Mouse (Mus musculus): ENCODE measurements around the gene Oprd1. TPM values are rescaled to one million over a fixed set of nuclear protein-coding genes. Genes with fewer than 3 reads are reported as not detected.

Oprd1 gene
- polyA plus RNA-seq, 1 experiment from 2014 or later: 0.02 TPM

DNA sequence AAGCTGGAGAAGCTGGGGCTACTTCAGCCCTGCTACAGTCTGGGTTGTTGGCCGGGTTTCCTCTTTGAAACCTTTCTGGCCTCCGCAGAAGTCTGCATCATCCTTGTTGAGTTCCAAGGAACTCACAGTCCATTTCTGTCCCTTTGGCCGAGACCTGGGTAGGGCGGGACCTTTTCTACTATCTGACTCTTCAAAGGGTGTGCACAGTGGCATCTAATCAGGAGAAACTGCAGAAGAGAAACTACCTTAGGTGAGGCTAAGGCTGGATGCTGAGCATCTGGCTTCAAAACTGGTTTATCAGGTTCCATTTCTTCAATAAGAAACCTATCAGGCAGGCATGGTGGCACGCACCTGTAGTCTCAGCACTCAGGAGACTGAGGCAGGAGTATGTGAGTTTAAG is 79.7 kb downstream of the Oprd1 start:
- Histone ChIP-seq H3K9me3 (replicated peaks; ENCODE audit: control insufficient read depth, low read length) (no peaks in the 10 kb centered on the region), H3K9ac (ENCODE audit: low read depth, low read length) (peak overlapping the region; percentile 1; the same call in 1 of the 2 replicates), H3K27me3 (ENCODE audit: control insufficient read depth, insufficient read depth, low read depth, low read length) (no peaks in the 10 kb centered on the region), H3K4me2 (ENCODE audit: low read depth, low read length) (peak overlapping the region; percentile 53), H3K27ac (ENCODE audit: low read length) (peak overlapping the region; percentile 68), H3K4me1 (ENCODE audit: control insufficient read depth, low read depth, low read length) (peaks cover 96% of the 10 kb centered on the region), H3K4me3 (ENCODE audit: low read depth, low read length) (peak overlapping the region; percentile 2; the same call in 1 of the 2 replicates), H3K36me3 (ENCODE audit: control insufficient read depth, insufficient read depth) (peaks cover 18% of the 10 kb centered on the region)
- ATAC-seq (ENCODE audit: low read depth): no peak
- WGBS (ENCODE audit: insufficient replicate concordance): 70% methylated on average over 5 of the region's 5 CpGs

DNA sequence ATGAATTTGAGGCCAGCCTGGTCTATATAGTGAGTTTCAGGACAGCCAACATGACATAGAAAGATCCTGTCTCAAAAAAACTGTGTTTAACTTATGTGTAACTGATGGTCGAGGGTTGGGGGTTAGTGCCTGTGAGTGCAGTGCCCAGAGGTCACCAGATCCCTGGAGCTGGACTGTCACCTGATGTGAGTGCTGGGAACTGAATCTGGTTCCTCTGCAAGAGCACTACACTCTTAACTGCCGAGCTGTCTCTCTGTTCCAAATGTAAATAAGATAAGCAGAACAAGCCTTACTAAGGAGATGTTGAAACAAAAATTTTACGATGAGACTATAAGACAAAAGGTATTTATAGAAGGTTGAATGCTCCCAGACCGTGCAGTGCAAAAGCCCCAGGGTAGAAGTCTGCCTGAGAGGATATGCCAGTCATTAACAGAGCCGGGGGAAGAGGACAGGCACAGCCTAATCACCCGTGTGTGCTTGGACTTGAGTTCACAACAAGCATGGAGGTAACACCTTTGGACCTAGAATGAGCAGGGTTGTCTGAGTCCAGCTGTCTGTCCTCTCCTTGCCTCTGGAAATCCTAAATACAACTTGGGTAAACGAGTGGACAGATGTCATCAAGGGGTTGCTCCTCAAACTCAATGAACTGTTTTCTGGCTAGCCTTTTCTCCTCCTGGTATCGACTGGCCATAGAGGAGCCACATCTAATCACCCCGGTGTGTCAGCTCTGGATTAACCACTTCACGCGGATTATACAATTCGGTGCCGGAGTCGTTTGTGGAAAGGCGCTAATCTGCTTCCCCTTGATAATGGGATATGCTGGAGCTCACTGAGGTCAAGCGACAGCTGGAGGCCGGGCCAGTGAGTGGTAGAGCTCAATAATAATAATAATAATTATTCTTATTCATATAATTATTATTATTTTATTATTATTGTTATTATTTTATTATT is 81.1 kb downstream of the Oprd1 start:
- WGBS (ENCODE audit: insufficient replicate concordance): 44% methylated on average over 17 of the region's 17 CpGs
- Histone ChIP-seq H3K36me3 (ENCODE audit: control insufficient read depth, insufficient read depth) (peaks cover 17% of the 10 kb centered on the region), H3K4me3 (ENCODE audit: low read depth, low read length) (peak overlapping the region; percentile 12; the same call in 1 of the 2 replicates), H3K9me3 (replicated peaks; ENCODE audit: control insufficient read depth, low read length) (no peaks in the 10 kb centered on the region), H3K27ac (ENCODE audit: low read length) (peak overlapping the region; percentile 75), H3K4me2 (ENCODE audit: low read depth, low read length) (peak overlapping the region; percentile 60), H3K9ac (ENCODE audit: low read depth, low read length) (peak overlapping the region; percentile 29), H3K4me1 (ENCODE audit: control insufficient read depth, low read depth, low read length) (peaks cover 98% of the 10 kb centered on the region), H3K27me3 (ENCODE audit: control insufficient read depth, insufficient read depth, low read depth, low read length) (no peaks in the 10 kb centered on the region)
- no peak for ATAC-seq (ENCODE audit: low read depth)

DNA sequence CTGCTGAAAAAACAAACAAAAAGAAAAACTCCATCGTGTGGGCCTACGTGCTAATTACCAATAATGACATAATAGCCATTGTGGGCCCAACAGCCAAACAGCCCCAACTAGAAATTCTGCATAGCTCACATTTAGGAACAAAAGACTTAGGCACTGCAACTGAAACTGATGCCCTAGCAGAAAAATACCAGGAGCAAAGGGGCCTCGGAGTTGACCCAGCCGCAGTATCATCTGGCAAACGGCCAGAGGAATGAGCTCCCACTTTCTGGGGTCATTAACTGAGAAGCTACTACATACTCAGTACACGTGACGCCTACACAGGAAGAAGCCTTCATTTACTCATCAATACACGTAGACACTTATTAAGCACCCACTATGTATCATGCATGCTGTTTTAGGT is 82.0 kb downstream of the Oprd1 start:
- no peak for ATAC-seq (ENCODE audit: low read depth)
- Histone ChIP-seq H3K4me1 (ENCODE audit: control insufficient read depth, low read depth, low read length) (peaks cover 98% of the 10 kb centered on the region), H3K4me2 (ENCODE audit: low read depth, low read length) (peak overlapping the region; percentile 60), H3K9me3 (replicated peaks; ENCODE audit: control insufficient read depth, low read length) (no peaks in the 10 kb centered on the region), H3K27ac (ENCODE audit: low read length) (peak overlapping the region; percentile 99), H3K36me3 (ENCODE audit: control insufficient read depth, insufficient read depth) (peaks cover 17% of the 10 kb centered on the region), H3K9ac (ENCODE audit: low read depth, low read length) (0 out of 2 replicates have a peak overlapping the region, but pooled peaks have one; percentile 17), H3K27me3 (ENCODE audit: control insufficient read depth, insufficient read depth, low read depth, low read length) (no peaks in the 10 kb centered on the region), H3K4me3 (ENCODE audit: low read depth, low read length) (peak overlapping the region; percentile 7; the same call in 1 of the 2 replicates)
- WGBS (ENCODE audit: insufficient replicate concordance): 80% methylated on average over 8 of the region's 8 CpGs

Other genes with a start within 250 kb of the Oprd1 start
- not detected in 2 replicates for gene Tmem200b, start 222.7 kb downstream of the Oprd1 start, polyA plus RNA-seq (2015; fragmentation: Nextera tagmentation; extraction: Ambion mirVana)
- 0.33 and 0.46 TPM in 2 replicates for gene Gm10300, start 69.8 kb downstream of the Oprd1 start, polyA plus RNA-seq (2015; fragmentation: Nextera tagmentation; extraction: Ambion mirVana)
- 196 and 232 TPM in 2 replicates for gene Epb41, start 69.2 kb downstream of the Oprd1 start, polyA plus RNA-seq (2015; fragmentation: Nextera tagmentation; extraction: Ambion mirVana)
- 24.9 and 28.5 TPM in 2 replicates for gene Ythdf2, start 67.8 kb upstream of the Oprd1 start, polyA plus RNA-seq (2015; fragmentation: Nextera tagmentation; extraction: Ambion mirVana)
- 12.2 and 12.7 TPM in 2 replicates for gene Gmeb1, start 117.1 kb upstream of the Oprd1 start, polyA plus RNA-seq (2015; fragmentation: Nextera tagmentation; extraction: Ambion mirVana)
- 31.0 and 35.3 TPM in 2 replicates for gene Taf12, start 129.9 kb upstream of the Oprd1 start, polyA plus RNA-seq (2015; fragmentation: Nextera tagmentation; extraction: Ambion mirVana)
- gene Rab42, start 158.9 kb upstream of the Oprd1 start, polyA plus RNA-seq (2015; fragmentation: Nextera tagmentation; extraction: Ambion mirVana): 0.41 and 0.61 TPM in 2 replicates
- 26.9 and 27.3 TPM in 2 replicates for gene Trnau1ap, start 185.1 kb upstream of the Oprd1 start, polyA plus RNA-seq (2015; fragmentation: Nextera tagmentation; extraction: Ambion mirVana)
- gene Rcc1, start 209.1 kb upstream of the Oprd1 start, polyA plus RNA-seq (2015; fragmentation: Nextera tagmentation; extraction: Ambion mirVana): 41.3 and 44.2 TPM in 2 replicates